ENCODE assay signal across 8 mouse cellular contexts in genomic region chr14:21983311-21983949, GRCm38 (mm10). TPM values are rescaled to one million over a fixed set of nuclear protein-coding genes. Genes with fewer than 3 reads are reported as not detected.
DNase-seq lines count a peak whose midpoint lies in the region; ATAC-seq and TF ChIP-seq lines count a peak whose summit lies in the region.

No protein-coding gene starts in this region.

- H3K4me2 ChIP-seq in hindbrain, embryonic 13.5 days, result peak overlapping the region; percentile 79
- H3K4me2 ChIP-seq in neural tube, embryonic 12.5 days (replicated peaks), result peak overlapping the region; percentile 88

- no peak overlapping the region for H3K27ac ChIP-seq in layer of hippocampus, adult 2 months
- H3K27ac ChIP-seq in embryonic fibroblast, embryonic 13.5 days (ENCODE audit: insufficient read depth, low read length), result peak overlapping the region; percentile 74
- H3K27ac ChIP-seq in hindbrain, embryonic 13.5 days, result peak overlapping the region; percentile 89
- H3K27ac ChIP-seq in neural tube, embryonic 12.5 days, result peak overlapping the region; percentile 75

- no peak for ATAC-seq in hindbrain, embryonic 13.5 days (ENCODE audit: low FRiP score)
- no peak for ATAC-seq in neural tube, embryonic 12.5 days (ENCODE audit: low FRiP score, low read depth)

- peaks cover 2% of the 10 kb centered on the region; the same call in 1 of the 2 replicates for H3K4me1 ChIP-seq in embryonic fibroblast, embryonic 13.5 days (ENCODE audit: control insufficient read depth, insufficient read depth, low read length)
- H3K4me1 ChIP-seq in hindbrain, embryonic 13.5 days (replicated peaks), result peaks cover 45% of the 10 kb centered on the region
- H3K4me1 ChIP-seq in neural tube, embryonic 12.5 days, result peaks cover 11% of the 10 kb centered on the region

- TF ChIP-seq POLR2A in embryonic fibroblast, embryonic 13.5 days (IDR thresholded peaks at IDR 0.05; ENCODE audit: low read depth, low read length), result no peak

- H3K9me3 ChIP-seq in hindbrain, embryonic 13.5 days, result no peaks in the 10 kb centered on the region
- no peaks in the 10 kb centered on the region for H3K9me3 ChIP-seq in neural tube, embryonic 12.5 days

- no peak for TF ChIP-seq CTCF in layer of hippocampus, adult 2 months (conservative IDR thresholded peaks at IDR 0.05)
- no peak for TF ChIP-seq CTCF in embryonic fibroblast, embryonic 13.5 days (IDR thresholded peaks at IDR 0.05; ENCODE audit: borderline replicate concordance, insufficient read depth, low read length)

- H3K9ac ChIP-seq in hindbrain, embryonic 13.5 days, result peak overlapping the region; percentile 89
- peak overlapping the region; percentile 88 for H3K9ac ChIP-seq in neural tube, embryonic 12.5 days

- WGBS in hindbrain, embryonic 13.5 days, result under 1% methylated on average over 22 of the region's 22 CpGs
- WGBS in neural tube, embryonic 12.5 days, result under 1% methylated on average over 22 of the region's 22 CpGs

- no peak for DNase-seq in layer of hippocampus, adult 2 months (ENCODE audit: low spot score in 2 of 2)
- no peak for DNase-seq in layer of hippocampus, postnatal 36 days
- DNase-seq in liver, result peak; percentile 19
- DNase-seq in frontal cortex, postnatal 25 days (ENCODE audit: low spot score in 2 of 2), result no peak
- no peak for DNase-seq in layer of hippocampus, adult 18-20 months (ENCODE audit: low spot score in 2 of 2)

- peak overlapping the region; percentile 13; the same call in 1 of the 2 replicates for H3K4me3 ChIP-seq in layer of hippocampus, adult 2 months
- H3K4me3 ChIP-seq in embryonic fibroblast, embryonic 13.5 days (ENCODE audit: insufficient read depth, low read length), result peak overlapping the region; percentile 62
- peak overlapping the region; percentile 47 for H3K4me3 ChIP-seq in hindbrain, embryonic 13.5 days
- H3K4me3 ChIP-seq in neural tube, embryonic 12.5 days, result peak overlapping the region; percentile 51

- peaks cover 8% of the 10 kb centered on the region; the same call in 1 of the 2 replicates for H3K36me3 ChIP-seq in hindbrain, embryonic 13.5 days
- H3K36me3 ChIP-seq in neural tube, embryonic 12.5 days, result peaks cover 15% of the 10 kb centered on the region

- H3K27me3 ChIP-seq in hindbrain, embryonic 13.5 days, result peaks cover 19% of the 10 kb centered on the region
- H3K27me3 ChIP-seq in neural tube, embryonic 12.5 days (replicated peaks), result no peaks in the 10 kb centered on the region

RNA-seq across cellular contexts. Expression of gene Zfp503, which starts 6.0 kb away (rescaled TPM):
- 1 to 10 TPM; 2.2 to 2.5 TPM for total RNA-seq in layer of hippocampus, adult 2 months (2021)
- total RNA-seq in layer of hippocampus, postnatal 36 days (2021), result 1 to 10 TPM; 2.8 to 3.0 TPM
- polyA plus RNA-seq in embryonic fibroblast, embryonic 13.5 days (2011; ENCODE audit: insufficient read length, low read depth, missing spikeins), result 29.8 and 34.4 TPM in 2 replicates
- polyA plus RNA-seq in hindbrain, embryonic 13.5 days (2015; fragmentation: Nextera tagmentation; extraction: Ambion mirVana), result 16.1 and 16.8 TPM in 2 replicates
- polyA plus RNA-seq in neural tube, embryonic 12.5 days (2016; fragmentation: Nextera tagmentation; extraction: Ambion mirVana), result 44.1 and 44.4 TPM in 2 replicates
- 1 to 10 TPM; 3.6 to 4.1 TPM for total RNA-seq in layer of hippocampus, adult 18-20 months (2021)

RNA-seq across cellular contexts. Expression of gene Lrmda, which starts 36.1 kb away (rescaled TPM):
- 1 to 10 TPM in 1 of 2 experiments, under 1 TPM in 1; 0.87 to 1.5 TPM for total RNA-seq in layer of hippocampus, adult 2 months (2021)
- total RNA-seq in layer of hippocampus, postnatal 36 days (2021), result 1 to 10 TPM in 1 of 2 experiments, under 1 TPM in 1; 0.87 to 1.0 TPM
- 0.63 TPM in 1 of 2 replicates, not detected in the other for polyA plus RNA-seq in embryonic fibroblast, embryonic 13.5 days (2011; ENCODE audit: insufficient read length, low read depth, missing spikeins)
- polyA plus RNA-seq in hindbrain, embryonic 13.5 days (2015; fragmentation: Nextera tagmentation; extraction: Ambion mirVana), result 0.16 TPM in 1 of 2 replicates, not detected in the other
- polyA plus RNA-seq in neural tube, embryonic 12.5 days (2016; fragmentation: Nextera tagmentation; extraction: Ambion mirVana), result 0.33 and 0.40 TPM in 2 replicates
- total RNA-seq in layer of hippocampus, adult 18-20 months (2021), result 1 to 10 TPM; 1.1 to 1.3 TPM
